Mouse (Mus musculus): ENCODE measurements at regions not wholly inside any gene's neighbourhood (a gene's known extent, or its start where the extent isn't known, plus 50 kb on each side); places are given as distances from the start of the nearest gene placed in this dataset.

GRCm38 (mm10) chr15:61927385-61928120 is 1004.7 kb upstream of the A1bg start:
- DNase-seq (ENCODE audit: low spot score in 2 of 2): no peak

GRCm38 (mm10) chr15:61920041-61920440 is 997.2 kb upstream of the A1bg start:
- no peak for DNase-seq (ENCODE audit: low spot score in 2 of 2)

GRCm38 (mm10) chr15:61913546-61914160 is 990.8 kb upstream of the A1bg start:
- DNase-seq (ENCODE audit: low spot score in 2 of 2): no peak

- DNase-seq (ENCODE audit: low spot score in 2 of 2): no peak
Observed at GRCm38 (mm10) chr15:61905165-61905845, 982.5 kb upstream of the A1bg start.

- no peak for DNase-seq (ENCODE audit: low spot score in 2 of 2)
Observed at GRCm38 (mm10) chr15:61899809-61900208, 977.0 kb upstream of the A1bg start.

GRCm38 (mm10) chr15:61897566-61897965 is 974.8 kb upstream of the A1bg start:
- no peak for DNase-seq (ENCODE audit: low spot score in 2 of 2)

- no peak for DNase-seq (ENCODE audit: low spot score in 2 of 2)
Observed at GRCm38 (mm10) chr15:61890330-61890729, 967.5 kb upstream of the A1bg start.

GRCm38 (mm10) chr15:61888569-61889326 is 965.9 kb upstream of the A1bg start:
- no peak for DNase-seq (ENCODE audit: low spot score in 2 of 2)

GRCm38 (mm10) chr15:61879408-61879807 is 956.6 kb upstream of the A1bg start:
- no peak for DNase-seq (ENCODE audit: low spot score in 2 of 2)

- no peak for DNase-seq (ENCODE audit: low spot score in 2 of 2)
Observed at GRCm38 (mm10) chr15:61873047-61873446, 950.2 kb upstream of the A1bg start.

- no peak for DNase-seq (ENCODE audit: low spot score in 2 of 2)
Observed at GRCm38 (mm10) chr15:61860759-61861158, 937.9 kb upstream of the A1bg start.

- DNase-seq (ENCODE audit: low spot score in 2 of 2): no peak
Observed at GRCm38 (mm10) chr15:61855880-61856279, 933.1 kb upstream of the A1bg start.

- DNase-seq (ENCODE audit: low spot score in 2 of 2): no peak
Observed at GRCm38 (mm10) chr15:61812671-61813070, 889.9 kb upstream of the A1bg start.

GRCm38 (mm10) chr15:61805379-61805778 is 882.6 kb upstream of the A1bg start:
- no peak for DNase-seq (ENCODE audit: low spot score in 2 of 2)

- no peak for DNase-seq (ENCODE audit: low spot score in 2 of 2)
Observed at GRCm38 (mm10) chr15:61800155-61800554, 877.3 kb upstream of the A1bg start.

- no peak for DNase-seq (ENCODE audit: low spot score in 2 of 2)
Observed at GRCm38 (mm10) chr15:61797827-61798226, 875.0 kb upstream of the A1bg start.

- DNase-seq (ENCODE audit: low spot score in 2 of 2): no peak
Observed at GRCm38 (mm10) chr15:61794506-61794905, 871.7 kb upstream of the A1bg start.

- no peak for DNase-seq (ENCODE audit: low spot score in 2 of 2)
Observed at GRCm38 (mm10) chr15:61789847-61790562, 867.2 kb upstream of the A1bg start.

GRCm38 (mm10) chr15:61787046-61787445 is 864.2 kb upstream of the A1bg start:
- no peak for DNase-seq (ENCODE audit: low spot score in 2 of 2)

GRCm38 (mm10) chr15:61781531-61781930 is 858.7 kb upstream of the A1bg start:
- DNase-seq (ENCODE audit: low spot score in 2 of 2): no peak

GRCm38 (mm10) chr15:61772996-61773395 is 850.2 kb upstream of the A1bg start:
- DNase-seq (ENCODE audit: low spot score in 2 of 2): no peak

Data from adrenal gland, adult 18-20 months (tissue).